ENCODE assay signal across 13 mouse cellular contexts in genomic region chr2:146787811-146788455, GRCm38 (mm10).
A peak's percentile ranks its signal among the peaks of the same experiment; 100 is the strongest.
DNase-seq lines count a peak whose midpoint lies in the region; ATAC-seq and TF ChIP-seq lines count a peak whose summit lies in the region.
"Had no signal": no experiment of that assay in that cellular context is flagged by ENCODE, and none has a peak within 500 bp of the region (broad histone marks: within the 10 kb centered on the region; RNA-seq: fewer than 3 reads in every experiment).

No protein-coding gene starts in this region.

- no peak overlapping the region; the same call in 1 of the 2 replicates for H3K9ac ChIP-seq in forebrain, embryonic 16.5 days (replicated peaks; ENCODE audit: low read depth, low read length)
- H3K9ac ChIP-seq in limb, embryonic 14.5 days (ENCODE audit: low read depth, low read length, severe bottlenecking) = no peak overlapping the region
- H3K9ac ChIP-seq in neural tube, embryonic 14.5 days (replicated peaks; ENCODE audit: low read depth, low read length) = no peak overlapping the region
- H3K9ac ChIP-seq: intestine, embryonic 15.5 days; lung, embryonic 15.5 days had no signal

- WGBS in forebrain, embryonic 16.5 days = 27% methylated on average over 5 of the region's 5 CpGs
- 49% methylated on average over 5 of the region's 5 CpGs for WGBS in limb, embryonic 14.5 days
- whole genome bisulfite sequencing in neural tube, embryonic 14.5 days = 52% methylated on average over 5 of the region's 5 CpGs

- peaks cover 16% of the 10 kb centered on the region for H3K4me1 ChIP-seq in forebrain, embryonic 16.5 days (replicated peaks; ENCODE audit: control insufficient read depth, insufficient read depth, low read length)
- H3K4me1 ChIP-seq in limb, embryonic 14.5 days (ENCODE audit: control insufficient read depth, insufficient read depth, low read length) = peaks cover 17% of the 10 kb centered on the region
- peaks cover 7% of the 10 kb centered on the region; the same call in 1 of the 2 replicates for H3K4me1 ChIP-seq in neural tube, embryonic 14.5 days (ENCODE audit: control insufficient read depth, insufficient read depth, low read length)
- H3K4me1 ChIP-seq: intestine, embryonic 15.5 days; lung, embryonic 15.5 days had no signal

- no peaks in the 10 kb centered on the region for H3K27me3 ChIP-seq in forebrain, embryonic 16.5 days (replicated peaks; ENCODE audit: control insufficient read depth, insufficient read depth, low read length)
- H3K27me3 ChIP-seq in limb, embryonic 14.5 days (ENCODE audit: control insufficient read depth, insufficient read depth, low read length) = no peaks in the 10 kb centered on the region
- H3K27me3 ChIP-seq in neural tube, embryonic 14.5 days (ENCODE audit: control insufficient read depth, insufficient read depth, low read length) = no peaks in the 10 kb centered on the region
- H3K27me3 ChIP-seq: intestine, embryonic 15.5 days; lung, embryonic 15.5 days had no signal

- no peaks in the 10 kb centered on the region for H3K36me3 ChIP-seq in forebrain, embryonic 16.5 days (ENCODE audit: control insufficient read depth, insufficient read depth)
- H3K36me3 ChIP-seq in limb, embryonic 14.5 days (ENCODE audit: control insufficient read depth, insufficient read depth, low read length) = no peaks in the 10 kb centered on the region
- H3K36me3 ChIP-seq in neural tube, embryonic 14.5 days (ENCODE audit: control insufficient read depth, insufficient read depth, low read length) = no peaks in the 10 kb centered on the region
- H3K36me3 ChIP-seq: intestine, embryonic 15.5 days; lung, embryonic 15.5 days had no signal

- no peak for TF ChIP-seq POLR2A in limb, embryonic 14.5 days (IDR thresholded peaks at IDR 0.05; ENCODE audit: borderline replicate concordance, extremely low read depth, insufficient read depth, insufficient read length)

- H3K4me2 ChIP-seq in forebrain, embryonic 16.5 days (ENCODE audit: low read length) = no peak overlapping the region
- no peak overlapping the region; the same call in 1 of the 2 replicates for H3K4me2 ChIP-seq in limb, embryonic 14.5 days (replicated peaks; ENCODE audit: low read depth, low read length, severe bottlenecking)
- no peak overlapping the region for H3K4me2 ChIP-seq in neural tube, embryonic 14.5 days (ENCODE audit: low read depth, low read length)
- H3K4me2 ChIP-seq: intestine, embryonic 15.5 days; lung, embryonic 15.5 days had no signal

- no peak overlapping the region for H3K27ac ChIP-seq in forebrain, embryonic 16.5 days (ENCODE audit: low read length)
- peak overlapping the region; percentile 59 for H3K27ac ChIP-seq in limb, embryonic 14.5 days (replicated peaks; ENCODE audit: low read depth, low read length)
- peak overlapping the region; percentile 18; the same call in 1 of the 2 replicates for H3K27ac ChIP-seq in neural tube, embryonic 14.5 days (ENCODE audit: low read depth, low read length)
- H3K27ac ChIP-seq: intestine, embryonic 15.5 days; lung, embryonic 15.5 days had no signal

- H3K4me3 ChIP-seq in forebrain, embryonic 16.5 days (replicated peaks; ENCODE audit: low read length) = no peak overlapping the region
- H3K4me3 ChIP-seq in limb, embryonic 14.5 days (replicated peaks; ENCODE audit: low read length) = no peak overlapping the region
- H3K4me3 ChIP-seq in neural tube, embryonic 14.5 days (ENCODE audit: low read depth, low read length) = no peak overlapping the region
- H3K4me3 ChIP-seq: intestine, embryonic 15.5 days; lung, embryonic 15.5 days had no signal

- peak; percentile 66 for ATAC-seq in forebrain, embryonic 16.5 days
- peak; percentile 59 for ATAC-seq in limb, embryonic 14.5 days (ENCODE audit: low FRiP score, low read depth)
- peak; percentile 38; the same call in 1 of the 2 replicates for ATAC-seq in neural tube, embryonic 14.5 days (ENCODE audit: low read depth)
- ATAC-seq in megakaryocyte-erythroid progenitor cell, adult 5-6 weeks (replicated peaks; ENCODE audit: low FRiP score, low TSS enrichment, poor library complexity, severe bottlenecking) = no peak
- ATAC-seq: intestine, embryonic 15.5 days had no signal

- H3K9me3 ChIP-seq in forebrain, embryonic 16.5 days (ENCODE audit: control insufficient read depth, low read length) = no peaks in the 10 kb centered on the region
- no peaks in the 10 kb centered on the region for H3K9me3 ChIP-seq in limb, embryonic 14.5 days (ENCODE audit: control insufficient read depth, low read length)
- H3K9me3 ChIP-seq in neural tube, embryonic 14.5 days (ENCODE audit: control insufficient read depth, low read length) = no peaks in the 10 kb centered on the region
- H3K9me3 ChIP-seq: intestine, embryonic 15.5 days; lung, embryonic 15.5 days had no signal

- DNase-seq in right cerebral cortex, postnatal 10 days (ENCODE audit: low spot score in 2 of 2) = peak; percentile 26 to 28
- no peak for DNase-seq in right cerebral cortex, adult 2 months (ENCODE audit: low spot score in 2 of 2)
- peak; percentile 23 for DNase-seq in limb, embryonic 14.5 days (ENCODE audit: low spot score)
- DNase-seq in spleen, postnatal 36 days (ENCODE audit: low spot score in 2 of 2) = no peak
- DNase-seq in testis, postnatal 14 days (ENCODE audit: low spot score) = no peak
- DNase-seq: cerebellum, postnatal 25 days; gastrocnemius, postnatal 25 days; kidney, postnatal 4 days had no signal

Comparison
In these comparisons a context has a peak if more than half of its experiments do, and no peak if none do; other contexts are left out.
1. DNase-seq: peak in right cerebral cortex, postnatal 10 days (2 of 2) and limb, embryonic 14.5 days (single experiment); none in right cerebral cortex, adult 2 months (0 of 2), spleen, postnatal 36 days (0 of 2) and testis, postnatal 14 days (single experiment).